Mouse (Mus musculus) lung, postnatal 14 days (tissue): ENCODE measurements around the gene Prps1l3.

Experiments
- DNase-seq: peaks from one replicate; pipeline ENCODE4 v3.0.0; 2021

Gene Prps1l3

DNA sequence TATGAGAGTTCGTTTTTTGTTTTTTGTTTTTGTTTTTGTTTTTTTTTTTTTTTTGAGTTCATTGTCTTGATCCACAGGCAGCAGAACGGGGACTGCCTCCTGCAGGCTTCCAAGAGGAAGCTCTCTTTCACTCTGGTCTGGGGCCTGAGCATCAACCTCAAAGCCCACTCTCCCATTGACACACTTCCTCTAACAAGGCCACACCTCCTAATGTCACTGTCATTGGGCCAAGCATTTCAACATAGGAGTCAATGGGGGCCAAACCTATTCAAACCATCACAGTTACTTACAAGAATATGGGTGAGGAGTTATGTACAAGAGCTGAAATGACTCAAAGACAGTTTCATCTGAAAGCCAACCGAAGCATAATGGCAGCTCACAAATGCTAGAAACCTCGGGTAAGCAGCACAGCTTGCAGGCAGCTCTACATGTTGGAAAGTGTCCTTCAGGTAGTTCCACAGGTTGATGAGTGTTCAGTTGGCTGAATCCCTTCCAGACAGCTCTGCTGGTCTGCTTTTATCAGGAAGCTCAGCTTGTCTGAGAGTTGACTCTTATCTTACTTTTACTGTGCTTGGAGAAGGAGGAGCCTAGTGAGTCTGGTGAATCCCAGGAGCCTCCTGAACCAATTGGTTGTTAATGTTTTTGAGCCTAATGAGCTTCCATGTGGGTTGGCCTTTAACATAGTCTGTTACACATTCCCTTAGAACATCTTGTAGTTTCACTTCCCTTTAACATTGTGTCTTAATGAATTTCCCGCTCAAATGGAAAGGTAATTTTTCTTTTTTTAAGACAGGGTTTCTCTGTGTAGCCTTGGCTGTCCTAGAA lies 13.7 kb downstream of the Prps1l3 start:
- DNase-seq, result no peak

DNA sequence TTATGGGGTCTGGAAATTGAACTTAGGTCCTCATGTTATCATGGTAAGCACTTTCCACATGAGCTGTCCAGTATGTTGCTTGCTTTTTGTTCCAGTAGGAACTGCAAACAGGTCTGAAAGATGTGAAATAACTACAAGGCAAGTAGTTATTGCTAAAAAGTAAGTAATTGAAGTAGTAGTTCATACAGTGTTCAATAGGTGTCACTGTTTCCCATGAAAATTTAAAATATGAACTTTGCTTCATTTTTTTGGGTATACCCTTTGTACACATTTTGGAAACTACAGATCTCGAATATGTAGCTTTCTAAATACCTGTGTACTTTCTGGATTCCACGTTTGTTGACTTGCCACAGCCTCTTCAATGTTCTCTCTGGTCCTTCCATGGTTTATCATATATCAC lies 28.4 kb downstream of the Prps1l3 start:
- DNase-seq, result no peak

DNA sequence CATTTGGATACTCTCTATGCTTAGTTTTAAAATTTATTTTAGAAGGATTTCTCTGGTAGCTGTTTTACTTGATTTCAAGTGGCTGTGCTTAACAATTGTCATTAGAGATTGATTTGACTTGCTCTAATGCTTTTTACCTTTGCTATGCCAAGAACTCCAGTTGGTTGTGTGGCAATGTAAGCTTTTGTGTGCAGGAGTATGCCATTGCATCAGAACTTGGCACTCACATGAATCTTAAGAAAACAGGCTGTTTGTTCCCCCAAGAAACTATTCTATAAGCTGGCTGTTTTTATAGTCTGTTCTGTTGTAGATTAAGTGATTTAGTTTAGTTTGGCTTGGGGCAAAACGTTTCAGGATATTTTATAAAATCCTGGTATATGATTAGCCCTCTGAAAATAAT lies 45.2 kb downstream of the Prps1l3 start:
- no peak for DNase-seq

DNA sequence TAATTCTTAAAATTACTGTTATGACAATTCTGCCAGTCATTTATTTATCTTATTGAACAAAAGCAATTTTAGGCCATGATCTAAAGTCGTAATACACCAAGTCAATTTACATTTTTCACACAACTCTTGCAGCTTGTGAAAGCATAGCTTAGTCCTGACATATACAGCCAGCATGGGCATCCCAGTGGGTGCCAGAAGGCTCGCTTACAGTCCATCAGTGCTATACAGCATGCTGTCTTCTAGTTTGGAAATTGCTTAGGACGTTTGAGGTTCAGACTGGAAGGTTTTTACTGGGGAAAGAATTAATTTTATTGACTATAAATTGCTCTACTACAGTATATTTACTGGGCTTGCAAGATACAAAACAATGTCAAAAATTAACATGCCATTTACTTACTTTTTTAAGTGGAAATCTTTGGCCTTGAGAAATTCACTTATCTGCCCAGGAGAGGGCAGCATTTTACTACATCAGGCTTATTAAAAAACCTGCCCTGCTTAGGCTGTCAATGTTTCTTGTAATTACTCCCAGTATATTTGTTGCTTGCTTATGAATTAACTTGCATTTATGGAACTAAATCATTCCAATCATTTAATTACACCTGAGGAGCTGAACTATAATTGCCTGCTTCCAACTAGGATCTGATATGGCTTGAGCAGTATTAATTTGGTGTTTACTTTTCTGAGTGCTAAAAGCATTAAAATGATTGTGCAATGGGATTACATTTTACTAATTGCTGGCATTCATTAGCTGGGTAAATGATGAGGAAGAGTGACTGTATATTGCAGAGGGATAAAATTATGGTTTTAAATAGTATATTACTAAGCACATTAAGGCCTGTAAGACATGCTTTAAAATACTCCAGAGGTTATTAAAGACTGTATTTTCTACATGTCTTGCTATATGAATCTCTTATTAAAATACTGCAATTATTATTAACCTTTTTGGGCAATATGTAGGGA lies 51.2 kb downstream of the Prps1l3 start:
- peak; percentile 7 for DNase-seq

DNA sequence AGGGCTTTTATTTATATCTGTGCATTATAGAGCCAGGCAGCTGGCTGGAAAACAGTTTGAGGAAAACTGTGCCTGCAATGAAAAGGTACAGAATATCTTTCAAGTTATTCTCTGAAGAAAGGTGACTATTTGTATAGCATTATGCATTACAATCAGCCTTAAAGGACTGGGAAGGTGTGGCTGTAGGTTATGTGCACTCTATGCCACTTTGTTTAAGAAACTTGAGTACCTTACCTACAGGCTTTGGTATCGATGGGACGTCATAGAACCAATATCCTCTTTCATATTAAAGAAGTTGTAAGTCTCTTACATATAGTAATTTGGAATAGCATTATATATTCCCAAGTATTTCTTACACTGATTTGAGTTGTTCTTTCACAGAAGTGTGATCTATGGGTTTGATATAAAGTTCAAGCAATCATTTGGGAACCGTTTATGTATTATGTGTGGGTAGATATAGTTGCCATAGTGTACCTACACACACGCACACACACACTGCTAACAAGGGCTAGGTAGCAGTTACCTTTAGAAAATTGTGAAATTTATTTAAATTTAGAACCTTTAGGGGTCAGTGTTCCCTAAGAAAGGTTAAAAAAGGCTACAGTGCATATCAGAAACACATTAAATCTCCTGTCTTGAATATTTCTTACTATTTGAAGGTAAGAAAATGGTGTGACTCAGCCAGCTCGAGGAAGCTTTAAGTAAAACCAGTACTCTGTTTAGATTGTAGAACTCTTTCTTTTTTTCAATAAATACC lies 55.3 kb downstream of the Prps1l3 start:
- DNase-seq, result no peak
